Mouse (Mus musculus): Measurements from ENCODE around the gene Tnnc1. TPM values are rescaled to one million over a fixed set of nuclear protein-coding genes. Genes with fewer than 3 reads are reported as not detected.
A peak's percentile ranks its signal among the peaks of the same experiment; 100 is the strongest.

The Tnnc1 gene
- total and polyA plus RNA-seq, 2 experiments from 2014 or later = 4.6 to 7.4 TPM

GRCm38 (mm10) chr14:31205244-31205561, 2.9 kb upstream of the Tnnc1 start:
- no peak for TF ChIP-seq CTCF (IDR thresholded peaks at IDR 0.05)
- peak; percentile 37 for DNase-seq (ENCODE audit: low spot score)
- Histone ChIP-seq H3K4me1 (ENCODE audit: insufficient read depth, low read length) (peaks cover 9% of the 10 kb centered on the region; the same call in 1 of the 2 replicates), H3K36me3 (ENCODE audit: insufficient read depth, low read length) (peaks cover 33% of the 10 kb centered on the region), H3K27me3 (ENCODE audit: insufficient read depth, low read length) (no peaks in the 10 kb centered on the region), H3K9me3 (ENCODE audit: low read length) (no peaks in the 10 kb centered on the region), H3K4me2 (ENCODE audit: low read depth, low read length, poor library complexity, severe bottlenecking) (peak overlapping the region; percentile 93), H3K27ac (ENCODE audit: low read depth, low read length) (peak overlapping the region; percentile 92), H3K9ac (replicated peaks; ENCODE audit: low read length, poor library complexity, severe bottlenecking) (peak overlapping the region; percentile 92), H3K4me3 (ENCODE audit: low read depth, low read length) (peak overlapping the region; percentile 76)
- WGBS = 8% methylated on average over 8 of the region's 8 CpGs
- ATAC-seq (ENCODE audit: low FRiP score) = peak; percentile 38; the same call in 1 of the 2 replicates

GRCm38 (mm10) chr14:31205562-31206467, 2.3 kb upstream of the Tnnc1 start:
- DNase-seq (ENCODE audit: low spot score) = peak; percentile 56
- WGBS = under 1% methylated on average over 39 of the region's 39 CpGs
- Histone ChIP-seq H3K9me3 (ENCODE audit: low read length) (no peaks in the 10 kb centered on the region), H3K36me3 (ENCODE audit: insufficient read depth, low read length) (peaks cover 28% of the 10 kb centered on the region), H3K27me3 (ENCODE audit: insufficient read depth, low read length) (no peaks in the 10 kb centered on the region), H3K4me1 (ENCODE audit: insufficient read depth, low read length) (peaks cover 9% of the 10 kb centered on the region; the same call in 1 of the 2 replicates), H3K4me2 (ENCODE audit: low read depth, low read length, poor library complexity, severe bottlenecking) (peak overlapping the region; percentile 93), H3K4me3 (ENCODE audit: low read depth, low read length) (peak overlapping the region; percentile 76), H3K27ac (ENCODE audit: low read depth, low read length) (peak overlapping the region; percentile 92), H3K9ac (replicated peaks; ENCODE audit: low read length, poor library complexity, severe bottlenecking) (peak overlapping the region; percentile 92)
- peak; percentile 65 for ATAC-seq (ENCODE audit: low FRiP score)
- TF ChIP-seq CTCF (IDR thresholded peaks at IDR 0.05) = no peak

GRCm38 (mm10) chr14:31206472-31206981, 1.6 kb upstream of the Tnnc1 start:
- Histone ChIP-seq H3K9ac (replicated peaks; ENCODE audit: low read length, poor library complexity, severe bottlenecking) (peak overlapping the region; percentile 92), H3K27me3 (ENCODE audit: insufficient read depth, low read length) (no peaks in the 10 kb centered on the region), H3K4me3 (ENCODE audit: low read depth, low read length) (peak overlapping the region; percentile 76), H3K4me2 (ENCODE audit: low read depth, low read length, poor library complexity, severe bottlenecking) (peak overlapping the region; percentile 93), H3K9me3 (ENCODE audit: low read length) (no peaks in the 10 kb centered on the region), H3K27ac (ENCODE audit: low read depth, low read length) (peak overlapping the region; percentile 92), H3K36me3 (ENCODE audit: insufficient read depth, low read length) (peaks cover 25% of the 10 kb centered on the region), H3K4me1 (ENCODE audit: insufficient read depth, low read length) (peaks cover 9% of the 10 kb centered on the region; the same call in 1 of the 2 replicates)
- ATAC-seq (ENCODE audit: low FRiP score) (peak; percentile 78), DNase-seq (ENCODE audit: low spot score) (peak; percentile 96)
- under 1% methylated on average over 37 of the region's 48 CpGs for WGBS
- 0 out of 2 replicates have a peak, but pooled peaks have one; percentile 2 for TF ChIP-seq CTCF (IDR thresholded peaks at IDR 0.05)

GRCm38 (mm10) chr14:31207070-31207830, 862 bp upstream of the Tnnc1 start:
- peaks cover 9% of the 10 kb centered on the region; the same call in 1 of the 2 replicates for H3K4me1 ChIP-seq (ENCODE audit: insufficient read depth, low read length)
- peaks cover 18% of the 10 kb centered on the region for H3K36me3 ChIP-seq (ENCODE audit: insufficient read depth, low read length)
- H3K4me2 ChIP-seq (ENCODE audit: low read depth, low read length, poor library complexity, severe bottlenecking) = peak overlapping the region; percentile 93
- H3K9ac ChIP-seq (replicated peaks; ENCODE audit: low read length, poor library complexity, severe bottlenecking) = peak overlapping the region; percentile 92
- DNase-seq (ENCODE audit: low spot score) = peak; percentile 16
- H3K4me3 ChIP-seq (ENCODE audit: low read depth, low read length) = peak overlapping the region; percentile 76
- 73% methylated on average over 13 of the region's 13 CpGs for WGBS
- peak overlapping the region; percentile 92 for H3K27ac ChIP-seq (ENCODE audit: low read depth, low read length)
- no peaks in the 10 kb centered on the region for H3K9me3 ChIP-seq (ENCODE audit: low read length)
- no peak for TF ChIP-seq CTCF (IDR thresholded peaks at IDR 0.05)
- H3K27me3 ChIP-seq (ENCODE audit: insufficient read depth, low read length) = no peaks in the 10 kb centered on the region
- ATAC-seq (ENCODE audit: low FRiP score) = no peak

- Histone ChIP-seq H3K27me3 (ENCODE audit: insufficient read depth, low read length) (no peaks in the 10 kb centered on the region), H3K36me3 (ENCODE audit: insufficient read depth, low read length) (peaks cover 2% of the 10 kb centered on the region), H3K9me3 (ENCODE audit: low read length) (no peaks in the 10 kb centered on the region), H3K9ac (replicated peaks; ENCODE audit: low read length, poor library complexity, severe bottlenecking) (no peak overlapping the region), H3K4me2 (ENCODE audit: low read depth, low read length, poor library complexity, severe bottlenecking) (no peak overlapping the region), H3K4me3 (ENCODE audit: low read depth, low read length) (no peak overlapping the region), H3K4me1 (ENCODE audit: insufficient read depth, low read length) (peaks cover 9% of the 10 kb centered on the region; the same call in 1 of the 2 replicates), H3K27ac (ENCODE audit: low read depth, low read length) (no peak overlapping the region)
- ATAC-seq (ENCODE audit: low FRiP score) = no peak
- TF ChIP-seq CTCF (IDR thresholded peaks at IDR 0.05) = no peak
- 80% methylated on average over 4 of the region's 4 CpGs for WGBS
- DNase-seq (ENCODE audit: low spot score) = no peak
These were observed 1.0 kb downstream of the Tnnc1 start for GRCm38 (mm10) chr14:31209133-31209557.
